Mouse (Mus musculus) midbrain, embryonic 14.5 days (tissue): ENCODE results near the gene Nes. TPM values are rescaled to one million over a fixed set of nuclear protein-coding genes. Genes with fewer than 3 reads are reported as not detected.

Source experiments
- ATAC-seq: fragments of 200-750 bp; cut with Nextera tagmentation; 2 replicates; pipeline ENCODE4 v1.8.0; 2017; ENCODE audit warnings: moderate number of reproducible peaks, moderate library complexity; ENCODE audit not compliant: low FRiP score, low TSS enrichment
- DNase-seq: peaks from one replicate; pipeline ENCODE4 v3.0.0-alpha.2; 2015
- H3K27ac ChIP-seq: fragments of 300-500 bp; sonication (generic); replicated peaks from 2 replicates; pipeline ENCODE4 v1.5.1; 2014; ENCODE audit warnings: mild to moderate bottlenecking, low read depth, low read length, moderate library complexity
- H3K27me3 ChIP-seq: fragments of 300-500 bp; sonication (generic); 2 replicates; pipeline ENCODE4 v1.6.1; 2014; ENCODE audit warnings: low read length, control low read depth, mixed read lengths; ENCODE audit not compliant: control insufficient read depth, insufficient read depth
- H3K36me3 ChIP-seq: fragments of 300-500 bp; sonication (generic); 2 replicates; pipeline ENCODE4 v1.6.1; 2014; ENCODE audit warnings: low read length, control low read depth; ENCODE audit not compliant: control insufficient read depth, insufficient read depth
- H3K4me1 ChIP-seq: fragments of 300-500 bp; sonication (generic); 2 replicates; pipeline ENCODE4 v1.6.1; 2014; ENCODE audit warnings: mild to moderate bottlenecking, antibody characterized with exemption, low read length, control low read depth; ENCODE audit not compliant: control insufficient read depth, insufficient read depth
- H3K4me2 ChIP-seq: fragments of 300-500 bp; sonication (generic); 2 replicates; pipeline ENCODE4 v1.6.1; 2014; ENCODE audit warnings: mild to moderate bottlenecking, low read length, moderate library complexity
- H3K4me3 ChIP-seq: fragments of 300-500 bp; sonication (generic); replicated peaks from 2 replicates; pipeline ENCODE4 v1.5.1; 2014; ENCODE audit warnings: low read depth, low read length
- H3K9ac ChIP-seq: fragments of 300-500 bp; sonication (generic); replicated peaks from 2 replicates; pipeline ENCODE4 v1.6.1; 2014; ENCODE audit warnings: mild to moderate bottlenecking, low read length, moderate library complexity
- H3K9me3 ChIP-seq: fragments of 300-500 bp; sonication (generic); 2 replicates; pipeline ENCODE4 v1.6.1; 2016; ENCODE audit warnings: low read length, control low read depth, mixed read lengths; ENCODE audit not compliant: control insufficient read depth
- WGBS: fragments of 180-500 bp; shearing (Covaris S2); extraction: QIAGEN DNeasy Blood & Tissue Kit; methylation state at CpG from one replicate; pipeline ENCODE4 v1.1.7; 2014; 5-methylcytosine and 5-hydroxymethylcytosine counted together
- polyA plus RNA-seq: library from polyadenylated mRNA; unstranded; fragments of >200 nt; fragmentation: Nextera tagmentation; extraction: Ambion mirVana; gene quantifications from 2 replicates; pipeline ENCODE4 v1.2.1, GENCODE M21; 2014

Gene Nes
- polyA plus RNA-seq, 1 experiment from 2014 or later = 28.8 TPM

DNA sequence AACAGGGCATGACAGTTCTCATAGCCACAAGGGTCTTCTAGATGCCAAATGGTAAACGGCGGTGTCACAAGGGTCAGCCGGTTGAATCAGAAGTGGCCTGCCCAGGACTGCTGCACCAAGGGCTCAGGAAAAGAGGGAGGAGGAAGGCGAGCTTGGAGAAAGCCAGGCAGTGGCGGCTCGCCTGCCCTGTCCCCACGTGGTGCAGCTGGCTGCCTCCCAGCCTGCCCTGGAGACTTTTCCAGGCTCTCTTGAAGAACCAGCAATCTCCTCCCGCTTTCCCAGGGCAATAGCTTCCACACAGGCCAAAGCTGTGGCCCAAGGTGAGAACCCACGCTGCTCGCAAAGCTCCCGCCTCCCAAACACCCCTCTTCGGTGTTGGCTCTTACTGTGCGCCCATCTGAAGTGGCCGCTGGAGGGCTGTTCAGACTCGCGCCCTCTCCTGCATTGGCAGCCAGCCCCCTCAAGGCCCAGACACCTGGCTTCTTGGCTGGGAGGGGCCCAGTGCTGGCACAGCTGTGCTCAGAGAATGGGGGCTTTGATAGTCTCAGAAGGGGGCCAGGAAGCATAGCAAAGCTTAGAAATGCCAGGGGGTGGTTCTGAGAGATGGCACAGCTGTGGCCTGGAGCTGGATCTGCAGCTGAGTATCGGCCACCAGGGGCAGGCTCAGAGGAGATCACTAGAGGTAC lies 31.6 kb downstream of the Nes start:
- peaks cover 55% of the 10 kb centered on the region for H3K27me3 ChIP-seq
- DNase-seq (peak; percentile 51), ATAC-seq (no peak)
- H3K4me3 ChIP-seq = no peak overlapping the region
- WGBS = 4% methylated on average over 17 of the region's 17 CpGs
- H3K27ac ChIP-seq = 0 out of 2 replicates have a peak overlapping the region, but pooled peaks have one; percentile 5
- H3K4me2 ChIP-seq = no peak overlapping the region
- H3K4me1 ChIP-seq = peaks cover 9% of the 10 kb centered on the region
- no peak overlapping the region for H3K9ac ChIP-seq
- H3K36me3 ChIP-seq = no peaks in the 10 kb centered on the region
- H3K9me3 ChIP-seq = no peaks in the 10 kb centered on the region

DNA sequence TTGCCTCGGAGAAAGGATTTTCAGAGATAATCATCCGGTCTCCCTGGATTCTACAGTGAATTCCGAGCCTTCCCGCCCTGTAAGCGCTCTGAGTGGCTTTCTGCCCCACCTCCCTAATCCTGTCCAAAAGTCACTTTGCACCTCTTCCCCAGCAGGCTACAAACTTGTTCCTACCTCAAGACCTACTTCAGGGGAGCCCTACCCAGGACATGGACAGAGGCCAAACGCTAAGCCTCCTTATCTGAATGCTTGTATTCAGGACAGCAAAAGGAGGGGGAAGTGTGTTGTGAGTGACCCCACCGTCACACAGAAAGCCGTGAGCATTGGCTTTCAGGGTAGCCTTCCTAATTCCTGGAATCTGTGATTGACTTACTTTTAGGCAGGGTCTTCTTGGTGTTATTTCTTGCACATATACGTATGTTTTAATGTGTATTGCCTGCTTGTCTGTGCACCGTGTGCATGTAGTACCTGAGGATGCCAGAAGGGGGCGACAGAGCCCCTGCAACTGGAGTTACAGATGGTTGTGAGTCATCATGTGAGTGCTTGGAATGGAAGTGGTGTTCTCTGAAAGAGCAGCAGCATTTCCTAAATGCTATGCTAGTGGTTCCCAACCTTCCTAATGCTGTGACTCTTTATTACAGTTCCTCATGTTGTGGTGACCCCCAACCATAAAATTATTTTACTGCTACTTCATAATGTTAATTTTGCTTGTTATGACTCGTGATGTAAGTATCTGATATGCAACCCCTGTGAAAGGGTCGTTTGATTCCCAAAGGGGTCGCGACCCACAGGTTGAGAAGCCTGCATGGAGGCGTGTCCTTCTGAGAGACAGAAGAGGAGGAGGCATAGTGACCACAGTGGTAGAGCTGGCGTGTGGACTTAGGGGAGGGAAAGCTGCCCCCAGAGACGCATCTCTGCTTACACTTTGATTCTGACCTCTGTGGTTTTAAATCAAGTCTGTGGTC lies 35.2 kb downstream of the Nes start:
- Histone ChIP-seq H3K4me1 (peaks cover 6% of the 10 kb centered on the region; the same call in 1 of the 2 replicates), H3K9ac (no peak overlapping the region), H3K4me3 (no peak overlapping the region), H3K27ac (no peak overlapping the region), H3K27me3 (peaks cover 21% of the 10 kb centered on the region), H3K9me3 (no peaks in the 10 kb centered on the region), H3K4me2 (no peak overlapping the region), H3K36me3 (no peaks in the 10 kb centered on the region)
- 79% methylated on average over 18 of the region's 18 CpGs for WGBS
- no peak for ATAC-seq
- no peak for DNase-seq

DNA sequence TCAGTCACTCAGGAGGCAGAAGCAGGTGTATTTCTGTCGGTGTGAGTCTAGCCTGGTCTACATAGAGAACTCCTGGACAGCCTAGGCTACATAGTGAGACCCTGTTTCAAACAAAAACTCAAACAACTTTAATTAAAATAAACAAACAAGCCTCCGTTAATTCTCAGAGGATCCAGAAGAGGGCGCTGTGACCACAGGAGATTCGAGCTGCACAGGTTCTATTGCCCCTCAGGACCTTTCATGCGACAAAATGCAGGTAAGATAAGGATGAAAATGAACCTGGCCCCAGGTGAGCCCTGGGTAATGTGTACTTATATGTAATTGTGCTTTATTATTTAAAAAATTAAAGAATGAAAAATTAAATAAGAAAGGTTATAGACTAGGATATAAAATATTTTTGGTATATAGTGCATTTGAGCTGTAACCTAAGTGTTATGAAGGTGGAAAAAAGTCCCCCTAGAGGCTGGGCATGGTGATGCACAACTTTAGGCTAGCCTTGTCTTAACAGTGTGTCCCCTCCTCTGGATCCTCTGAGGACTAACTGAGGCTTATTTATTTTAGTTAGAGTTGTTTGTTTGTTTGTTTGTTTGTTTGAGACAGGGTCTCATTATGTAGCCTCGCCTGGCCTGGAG lies 39.9 kb downstream of the Nes start:
- H3K27ac ChIP-seq = no peak overlapping the region
- H3K4me1 ChIP-seq = no peaks in the 10 kb centered on the region
- DNase-seq = peak; percentile 37
- no peak overlapping the region for H3K4me3 ChIP-seq
- no peak for ATAC-seq
- no peaks in the 10 kb centered on the region for H3K9me3 ChIP-seq
- no peak overlapping the region for H3K9ac ChIP-seq
- H3K4me2 ChIP-seq = no peak overlapping the region
- 0 out of 2 replicates have a peak, but pooled peaks cover 3% of the 10 kb centered on the region for H3K27me3 ChIP-seq
- WGBS = 8% methylated on average over 6 of the region's 6 CpGs
- no peaks in the 10 kb centered on the region for H3K36me3 ChIP-seq

DNA sequence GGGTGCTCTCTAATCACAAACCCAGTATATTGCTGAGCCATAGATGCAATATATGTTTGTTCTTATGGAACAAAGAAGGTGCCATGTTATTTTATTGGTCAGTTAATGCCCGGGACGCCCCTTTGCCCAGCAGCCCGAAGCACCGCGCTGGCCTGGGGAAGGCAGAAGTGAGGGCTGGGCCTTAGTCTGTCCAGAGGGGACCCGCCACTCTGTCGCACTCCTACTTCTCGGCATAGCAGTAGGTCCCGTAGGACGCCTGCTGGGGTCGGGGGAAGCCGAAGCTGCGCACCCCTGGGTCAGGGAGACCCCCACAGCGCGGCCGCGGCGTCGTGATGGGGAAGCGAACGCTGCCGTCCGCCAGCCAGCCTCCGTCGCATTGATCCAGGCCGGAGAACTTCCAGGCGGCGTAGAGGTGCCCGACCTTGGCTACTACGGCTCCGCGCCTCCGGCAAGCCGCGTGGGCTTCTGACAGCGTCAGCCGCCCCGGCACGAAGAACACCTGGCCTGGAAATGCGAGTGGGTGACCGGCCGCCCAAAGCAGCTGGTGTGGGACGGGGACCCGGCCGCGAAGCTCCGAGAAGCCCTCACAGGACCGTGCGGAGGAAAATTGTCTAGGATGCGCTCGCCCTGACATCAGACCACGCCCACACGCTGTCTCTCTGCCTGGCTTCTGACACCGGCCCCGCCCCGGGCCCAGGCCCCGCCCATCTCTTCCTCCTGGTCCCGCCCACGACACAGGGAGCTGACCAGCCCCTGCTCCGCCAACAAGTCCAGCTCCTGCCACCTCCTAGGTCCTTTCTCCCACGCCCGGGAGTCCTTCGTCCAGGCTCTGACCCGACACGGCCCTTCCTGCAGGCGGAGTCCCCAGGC lies 51.7 kb downstream of the Nes start:
- ATAC-seq = peak; percentile 80

DNA sequence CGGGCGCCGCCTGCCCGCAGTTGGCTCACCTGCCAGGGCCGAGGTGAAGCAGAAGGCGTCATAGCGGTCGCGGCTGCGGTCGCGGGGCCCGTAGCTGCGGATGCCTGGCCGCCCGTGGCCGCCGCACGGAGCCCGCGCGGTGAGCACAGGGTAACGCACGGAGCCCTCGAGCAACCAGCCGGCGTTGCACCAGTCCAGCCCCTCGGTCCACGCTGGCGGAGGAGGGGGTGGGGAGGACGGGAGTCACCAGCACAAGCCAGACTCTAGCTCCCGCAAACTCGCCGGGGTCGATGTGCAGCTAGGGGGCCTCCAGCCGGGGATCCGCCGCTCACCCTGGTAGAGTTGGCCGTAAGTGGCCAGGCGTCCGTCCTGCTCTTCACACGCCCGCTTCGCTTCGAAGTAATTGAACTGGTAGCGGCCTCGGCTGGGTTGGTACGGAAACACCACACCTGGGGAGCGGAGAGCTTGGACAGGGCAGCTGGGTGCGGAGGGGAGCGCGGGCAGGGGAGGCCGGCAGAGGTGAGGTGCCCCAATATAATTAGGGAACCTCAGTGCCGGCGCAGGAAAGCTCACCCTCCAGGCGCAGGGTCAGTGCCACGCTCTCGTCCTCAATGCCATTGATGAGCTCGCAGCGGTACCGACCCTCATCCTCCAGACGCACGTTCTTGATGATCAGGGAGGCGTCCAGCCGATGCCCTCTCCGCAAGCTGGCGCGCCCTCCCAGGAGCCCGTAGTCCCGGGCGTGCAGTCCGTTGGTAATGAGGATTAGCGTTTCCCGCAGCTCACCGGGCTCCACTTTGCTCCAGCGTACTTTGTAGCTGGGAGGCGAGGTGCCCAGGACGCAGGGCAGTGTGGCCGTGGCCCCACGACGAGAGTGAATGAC lies 52.6 kb downstream of the Nes start:
- Histone ChIP-seq H3K27ac (no peak overlapping the region), H3K4me1 (peaks cover 16% of the 10 kb centered on the region), H3K9ac (peak overlapping the region; percentile 51), H3K4me3 (peak overlapping the region; percentile 51), H3K27me3 (peaks cover 61% of the 10 kb centered on the region), H3K36me3 (no peaks in the 10 kb centered on the region), H3K4me2 (peak overlapping the region; percentile 94), H3K9me3 (peaks cover 6% of the 10 kb centered on the region; the same call in 1 of the 2 replicates)
- WGBS = under 1% methylated on average over 81 of the region's 81 CpGs
- DNase-seq (peak; percentile 66), ATAC-seq (peak; percentile 55; the same call in 1 of the 2 replicates)

More for the DNA sequence above, 51.7 kb downstream of the Nes start:
- H3K4me2 ChIP-seq = peak overlapping the region; percentile 94
- H3K36me3 ChIP-seq = no peaks in the 10 kb centered on the region
- WGBS = under 1% methylated on average over 65 of the region's 66 CpGs
- peak overlapping the region; percentile 51 for H3K9ac ChIP-seq
- peaks cover 61% of the 10 kb centered on the region for H3K27me3 ChIP-seq
- peak overlapping the region; percentile 51 for H3K4me3 ChIP-seq
- H3K4me1 ChIP-seq = peaks cover 16% of the 10 kb centered on the region
- no peaks in the 10 kb centered on the region for H3K9me3 ChIP-seq
- peak; percentile 85 for DNase-seq
- no peak overlapping the region for H3K27ac ChIP-seq

DNA sequence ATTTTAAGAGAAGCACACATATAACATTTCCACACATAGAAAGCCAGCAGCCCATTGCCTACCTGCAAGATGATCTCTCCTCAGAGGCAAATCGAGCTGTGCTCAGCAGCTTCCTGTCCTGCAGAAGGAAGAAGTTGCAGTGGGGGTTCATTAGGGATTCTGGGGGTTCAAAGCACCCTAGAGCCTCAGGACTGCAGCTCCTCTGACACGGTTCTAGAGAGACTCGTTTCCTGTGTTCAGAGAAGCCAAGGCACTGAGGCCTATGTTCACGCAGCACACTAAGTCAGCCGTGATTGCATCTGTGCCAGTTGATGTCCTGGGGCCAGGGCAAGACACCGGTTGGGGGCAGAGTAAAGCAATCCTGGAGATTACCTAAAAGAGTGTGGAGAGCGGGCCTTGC lies 55.9 kb downstream of the Nes start:
- Histone ChIP-seq H3K36me3 (no peaks in the 10 kb centered on the region), H3K4me1 (peaks cover 16% of the 10 kb centered on the region), H3K4me3 (no peak overlapping the region), H3K4me2 (no peak overlapping the region), H3K27ac (no peak overlapping the region), H3K27me3 (peaks cover 41% of the 10 kb centered on the region), H3K9me3 (peaks cover 7% of the 10 kb centered on the region; the same call in 1 of the 2 replicates), H3K9ac (no peak overlapping the region)
- WGBS = 71% methylated on average over 7 of the region's 7 CpGs
- ATAC-seq = no peak
- DNase-seq = no peak

DNA sequence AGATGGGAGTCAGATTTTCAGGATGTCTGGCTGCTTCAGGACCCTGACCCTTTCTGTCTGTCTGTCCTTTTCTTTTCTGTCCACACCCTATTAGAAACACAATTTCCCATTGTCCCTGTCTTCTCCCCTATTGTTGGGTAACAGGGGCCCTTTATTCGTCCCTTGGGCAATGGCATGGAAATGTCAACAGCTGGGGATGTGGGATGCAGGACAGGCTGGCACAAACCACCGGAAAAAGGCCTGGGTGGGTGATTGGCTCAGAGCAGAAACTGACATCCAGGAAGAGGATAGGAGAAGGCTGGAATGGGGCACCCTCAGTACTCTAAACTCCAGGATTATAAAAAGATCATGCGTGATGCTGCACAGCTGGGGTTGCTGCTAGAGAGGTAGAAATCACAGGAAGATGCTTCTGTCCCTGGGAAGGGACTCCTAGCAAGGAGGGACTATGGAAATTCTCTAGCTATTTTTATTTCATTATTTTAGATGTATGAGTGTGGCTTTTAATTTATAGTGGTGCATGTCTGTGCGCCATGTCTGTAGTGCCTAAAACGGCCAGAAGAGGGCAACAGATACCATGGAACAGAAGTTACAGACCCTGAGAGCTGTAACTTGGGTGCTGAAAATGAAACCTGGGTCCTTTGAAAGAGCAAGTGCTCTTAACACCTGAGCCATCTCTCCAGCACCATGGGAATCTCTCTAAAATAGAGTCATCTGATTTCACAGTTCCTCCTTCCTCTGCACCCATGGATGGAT lies 56.7 kb downstream of the Nes start, which contains the start of gene Hapln2:
Gene Hapln2 (minus strand): TSS at position 150 of the 753 bp plus-strand sequence.
- 48% methylated on average over 5 of the region's 5 CpGs for WGBS
- H3K4me1 ChIP-seq = peaks cover 12% of the 10 kb centered on the region
- H3K9me3 ChIP-seq = peaks cover 7% of the 10 kb centered on the region; the same call in 1 of the 2 replicates
- no peak for DNase-seq
- no peaks in the 10 kb centered on the region for H3K36me3 ChIP-seq
- peaks cover 33% of the 10 kb centered on the region for H3K27me3 ChIP-seq
- H3K4me2 ChIP-seq = no peak within 1 kb of the TSS
- H3K4me3 ChIP-seq = no peak within 1 kb of the TSS
- no peak within 1 kb of the TSS for H3K27ac ChIP-seq
- no peak within 1 kb of the TSS for H3K9ac ChIP-seq
- no peak for ATAC-seq
